Mouse (Mus musculus) CH12.LX (cell line): ENCODE measurements around the gene Frk. TPM values are rescaled to one million over a fixed set of nuclear protein-coding genes. Genes with fewer than 3 reads are reported as not detected.

ENCODE experiments used
- DNase-seq: peaks from one replicate; pipeline ENCODE4 v3.0.0-alpha.2; 2013; ENCODE audit errors: extremely low read depth
- H3K27ac ChIP-seq: 2 replicates; pipeline ENCODE4 v1.5.1; 2012; ENCODE audit warnings: low read depth, mild to moderate bottlenecking, control low read depth, moderate library complexity; ENCODE audit not compliant: insufficient read depth
- H3K27me3 ChIP-seq: replicated peaks from 2 replicates; pipeline ENCODE3; 2012; ENCODE audit warnings: inconsistent platforms
- H3K36me3 ChIP-seq, 2 experiments: replicated peaks in 1 of 2; 2 replicates each; pipeline versions ENCODE3 to v1.6.1; 2012; ENCODE audit warnings: inconsistent platforms in 1 of 2, low read length in 1 of 2, mild to moderate bottlenecking in 1 of 2, mixed read lengths in 1 of 2, moderate library complexity in 1 of 2; ENCODE audit not compliant: control insufficient read depth in 1 of 2, insufficient read depth in 1 of 2
- H3K4me1 ChIP-seq, 2 experiments: 2 replicates each; pipeline ENCODE4 v1.6.1; 2012; ENCODE audit warnings: inconsistent platforms in 1 of 2, moderate library complexity in 1 of 2; ENCODE audit not compliant: insufficient read depth in 2 of 2, control insufficient read depth in 1 of 2
- H3K4me2 ChIP-seq: 2 replicates; pipeline ENCODE4 v1.6.1; 2012; ENCODE audit warnings: low read depth, mild to moderate bottlenecking, control low read depth; ENCODE audit not compliant: poor library complexity, insufficient read depth, severe bottlenecking
- H3K4me3 ChIP-seq, 3 experiments: fragments of 150-350 bp in 1 of 3; sonication (generic) in 1 of 3; replicated peaks in 1 of 3; 2 replicates each; pipeline versions ENCODE3 to v1.5.1; 2011 to 2012; ENCODE audit warnings: low read depth in 2 of 3, low read length in 2 of 3, mild to moderate bottlenecking in 2 of 3, moderate library complexity in 2 of 3, control low read depth in 1 of 3, improper control_type of control experiment in 1 of 3, inconsistent platforms in 1 of 3, mixed read lengths in 1 of 3; ENCODE audit not compliant: poor library complexity in 1 of 3
- H3K79me2 ChIP-seq: replicated peaks from 2 replicates; pipeline ENCODE4 v1.6.1; 2012; ENCODE audit warnings: mild to moderate bottlenecking, moderate library complexity; ENCODE audit not compliant: control insufficient read depth, poor library complexity, insufficient read depth, severe bottlenecking; ENCODE audit errors: extremely low read depth
- H3K9ac ChIP-seq: 2 replicates; pipeline ENCODE4 v1.6.1; 2012; ENCODE audit warnings: low read depth, mild to moderate bottlenecking, control low read depth, moderate library complexity; ENCODE audit not compliant: insufficient read depth
- H3K9me3 ChIP-seq: replicated peaks from 2 replicates; pipeline ENCODE3; 2012; ENCODE audit warnings: low read length, inconsistent platforms, mixed read lengths
- BHLHE40 ChIP-seq: IDR thresholded peaks from 2 replicates; pipeline ENCODE4 v1.6.1; 2011; ENCODE audit warnings: mild to moderate bottlenecking, low read depth, low read length, improper control_type of control experiment
- CHD1 ChIP-seq: IDR thresholded peaks from 2 replicates; pipeline ENCODE4 v1.6.1; 2012; ENCODE audit warnings: low read depth, low read length, improper control_type of control experiment, inconsistent platforms
- ELF1 ChIP-seq: IDR thresholded peaks from 2 replicates; pipeline ENCODE4 v1.6.1; 2014; ENCODE audit warnings: low read depth, mild to moderate bottlenecking, inconsistent platforms, low read length, improper control_type of control experiment
- ETS1 ChIP-seq: conservative IDR thresholded peaks from 2 replicates; pipeline ENCODE4 v1.6.1; 2012; ENCODE audit warnings: low read depth, mild to moderate bottlenecking, inconsistent platforms, low read length, improper control_type of control experiment, moderate library complexity
- GABPA ChIP-seq: IDR thresholded peaks from 2 replicates; pipeline ENCODE4 v1.6.1; 2012; ENCODE audit warnings: low read depth, low read length, improper control_type of control experiment, inconsistent platforms; ENCODE audit not compliant: insufficient replicate concordance
- JUN ChIP-seq: IDR thresholded peaks from 2 replicates; pipeline ENCODE4 v1.6.1; 2011; ENCODE audit warnings: low read depth, mild to moderate bottlenecking, low read length, improper control_type of control experiment, moderate library complexity; ENCODE audit not compliant: insufficient read depth
- JUND ChIP-seq: conservative IDR thresholded peaks from 2 replicates; pipeline ENCODE4 v1.6.1; 2011; ENCODE audit warnings: low read depth, low read length, improper control_type of control experiment
- MAZ ChIP-seq: IDR thresholded peaks from 2 replicates; pipeline ENCODE4 v1.6.1; 2012; ENCODE audit warnings: low read depth, mild to moderate bottlenecking, inconsistent platforms, low read length, improper control_type of control experiment, moderate library complexity
- MXI1 ChIP-seq: IDR thresholded peaks from 2 replicates; pipeline ENCODE4 v1.6.1; 2011; ENCODE audit warnings: mild to moderate bottlenecking, low read depth, low read length, improper control_type of control experiment
- NELFE ChIP-seq: IDR thresholded peaks from 2 replicates; pipeline ENCODE4 v1.6.1; 2011; ENCODE audit warnings: low read depth, low read length, improper control_type of control experiment
- NRF1 ChIP-seq: IDR thresholded peaks from 2 replicates; pipeline ENCODE4 v1.6.1; 2014; ENCODE audit warnings: low read depth, mild to moderate bottlenecking, inconsistent platforms, low read length, improper control_type of control experiment, moderate library complexity
- PAX5 ChIP-seq: IDR thresholded peaks from 2 replicates; pipeline ENCODE4 v1.6.1; 2012; ENCODE audit warnings: low read length, inconsistent platforms, mixed read lengths
- POLR2A ChIP-seq: IDR thresholded peaks from 2 replicates; pipeline ENCODE4 v1.6.1; 2011; ENCODE audit warnings: low read depth, mild to moderate bottlenecking, improper control_type of control experiment, low read length
- POLR2AphosphoS2 ChIP-seq: IDR thresholded peaks from 2 replicates; pipeline ENCODE4 v1.6.1; 2011; ENCODE audit warnings: low read depth, low read length, improper control_type of control experiment
- RAD21 ChIP-seq: IDR thresholded peaks from 2 replicates; pipeline ENCODE4 v1.6.1; 2011; ENCODE audit warnings: low read depth, mild to moderate bottlenecking, low read length, improper control_type of control experiment, moderate library complexity
- RCOR1 ChIP-seq: conservative IDR thresholded peaks from 2 replicates; pipeline ENCODE4 v1.6.1; 2012; ENCODE audit warnings: low read depth, mild to moderate bottlenecking, inconsistent platforms, low read length, improper control_type of control experiment
- SIN3A ChIP-seq: IDR thresholded peaks from 2 replicates; pipeline ENCODE4 v1.6.1; 2012; ENCODE audit warnings: low read length, improper control_type of control experiment, inconsistent platforms
- SMC3 ChIP-seq: IDR thresholded peaks from 2 replicates; pipeline ENCODE4 v1.6.1; 2011; ENCODE audit warnings: low read depth, low read length, improper control_type of control experiment
- TBP ChIP-seq: conservative IDR thresholded peaks from 2 replicates; pipeline ENCODE4 v1.6.1; 2011; ENCODE audit warnings: low read depth, low read length, improper control_type of control experiment
- TCF12 ChIP-seq: IDR thresholded peaks from 2 replicates; pipeline ENCODE4 v1.6.1; 2014; ENCODE audit warnings: low read depth, mild to moderate bottlenecking, inconsistent platforms, low read length, improper control_type of control experiment
- UBTF ChIP-seq: IDR thresholded peaks from 2 replicates; pipeline ENCODE4 v1.6.1; 2012; ENCODE audit warnings: low read depth, mild to moderate bottlenecking, inconsistent platforms, low read length, improper control_type of control experiment, moderate library complexity
- USF2 ChIP-seq: conservative IDR thresholded peaks from 2 replicates; pipeline ENCODE4 v1.6.1; 2011; ENCODE audit warnings: low read depth, low read length, improper control_type of control experiment
- ZMIZ1 ChIP-seq: IDR thresholded peaks from 2 replicates; pipeline ENCODE4 v1.6.1; 2012; ENCODE audit warnings: low read depth, mild to moderate bottlenecking, inconsistent platforms, low read length, improper control_type of control experiment
- ZNF384 ChIP-seq: IDR thresholded peaks from 2 replicates; pipeline ENCODE4 v1.6.1; 2012; ENCODE audit warnings: low read depth, low read length, improper control_type of control experiment, inconsistent platforms
- dilution Hi-C: fragments of 300-500 bp; cut with MboI; formaldehyde crosslinking; loops from 2 replicates; pipeline ENCODE4 v1.14.3; 2020; ENCODE audit warnings: low sequenced_read_pairs; ENCODE audit not compliant: extremely low pct_unique_long_range_greater_than_20kb, extremely low pct_ligation_motif_present
- in situ Hi-C: fragments of 300-500 bp; cut with MboI; formaldehyde crosslinking; loops from 3 replicates; pipeline ENCODE4 v1.14.3; 2019; ENCODE audit warnings: low sequenced_read_pairs, low pct_ligation_motif_present, low pct_unique_long_range_greater_than_20kb, mixed read lengths
- polyA plus RNA-seq: library from polyadenylated mRNA; unstranded; fragments of >175 nt; gene quantifications from 2 replicates; pipeline ENCODE4 v1.2.1, GENCODE M21; 2012; ENCODE audit warnings: low read depth; ENCODE audit not compliant: insufficient read length
- total RNA-seq, 2 experiments: library from RNA; depleted of rRNA; stranded (reverse); fragments of 300-350 nt in 1 of 2; fragments of >200 nt in 1 of 2; gene quantifications; 2 replicates each; pipeline ENCODE4 v1.2.3; 2012 to 2014

Frk gene
- total and polyA plus RNA-seq, 3 experiments = not detected

DNA sequence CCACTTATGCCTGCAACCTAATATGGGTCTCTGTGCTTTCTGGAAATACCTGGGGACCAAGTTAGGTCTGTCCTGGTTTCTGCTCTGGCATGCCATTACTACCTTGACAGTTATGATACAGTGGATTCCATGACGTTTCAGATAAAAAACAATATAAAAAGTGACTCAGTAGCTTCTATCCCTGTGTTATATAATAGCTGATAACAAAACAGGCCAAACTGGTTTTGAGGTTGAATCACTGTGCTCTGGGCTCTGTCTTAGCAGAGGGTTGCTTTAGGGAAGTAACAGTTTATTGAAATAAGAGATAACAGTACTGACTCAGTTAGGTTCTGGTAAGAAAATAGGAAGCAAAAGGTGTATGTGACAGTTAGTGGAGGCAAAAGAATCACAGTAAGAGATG lies 25.4 kb downstream of the Frk start:
- H3K9ac ChIP-seq = no peak overlapping the region
- H3K4me2 ChIP-seq = no peak overlapping the region
- no peaks in the 10 kb centered on the region for H3K27me3 ChIP-seq
- no peaks in the 10 kb centered on the region for H3K4me1 ChIP-seq
- no peaks in the 10 kb centered on the region for H3K36me3 ChIP-seq
- in situ Hi-C loops = no loop called here
- H3K4me3 ChIP-seq = no peak overlapping the region
- dilution Hi-C loops = no loop called here
- DNase-seq = no peak
- no peaks in the 10 kb centered on the region for H3K9me3 ChIP-seq
- TF ChIP-seq USF2 = no peak
- TF ChIP-seq PAX5 = no peak
- TF ChIP-seq TCF12 = no peak
- TF ChIP-seq NELFE = no peak
- TF ChIP-seq POLR2A = no peak
- no peak for TF ChIP-seq TBP
- TF ChIP-seq RCOR1 = no peak
- no peak for TF ChIP-seq ZMIZ1
- no peak for TF ChIP-seq UBTF
- TF ChIP-seq MAZ = no peak
- TF ChIP-seq ZNF384 = no peak
- TF ChIP-seq, all 38 proteins: peak for 0
- no peaks in the 10 kb centered on the region for H3K79me2 ChIP-seq
- H3K27ac ChIP-seq = no peak overlapping the region

DNA sequence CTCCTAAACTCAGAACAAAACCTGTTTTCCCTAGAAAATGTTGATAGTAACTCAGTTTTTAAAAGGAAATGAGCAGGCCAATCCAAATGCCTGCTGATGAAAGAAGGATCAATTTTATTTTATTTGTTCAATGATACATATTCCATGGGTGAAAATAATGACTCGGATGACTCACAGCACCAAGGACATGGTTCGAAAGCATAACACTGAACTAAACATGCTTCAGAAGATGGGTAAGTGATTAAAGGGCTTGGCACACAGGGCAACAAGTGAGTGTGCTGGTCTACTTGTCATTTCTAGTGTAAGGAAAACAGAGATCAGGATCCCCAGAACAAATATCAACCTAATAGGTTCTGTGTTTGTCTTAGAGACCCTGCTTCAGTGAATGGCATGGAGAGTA lies 26.1 kb downstream of the Frk start:
- Histone ChIP-seq H3K9me3 (no peaks in the 10 kb centered on the region), H3K36me3 (no peaks in the 10 kb centered on the region), H3K9ac (no peak overlapping the region), H3K4me1 (no peaks in the 10 kb centered on the region), H3K79me2 (no peaks in the 10 kb centered on the region), H3K27me3 (no peaks in the 10 kb centered on the region), H3K4me2 (no peak overlapping the region), H3K4me3 (no peak overlapping the region), H3K27ac (no peak overlapping the region)
- in situ Hi-C loops (no loop called here), dilution Hi-C loops (no loop called here)
- no peak for TF ChIP-seq TBP
- no peak for TF ChIP-seq JUN
- no peak for TF ChIP-seq USF2
- TF ChIP-seq MAZ = no peak
- no peak for TF ChIP-seq NRF1
- TF ChIP-seq RAD21 = no peak
- no peak for TF ChIP-seq CHD1
- TF ChIP-seq JUND = no peak
- no peak for TF ChIP-seq ELF1
- TF ChIP-seq SIN3A = no peak
- TF ChIP-seq GABPA = no peak
- no peak for TF ChIP-seq SMC3
- TF ChIP-seq MXI1 = no peak
- TF ChIP-seq ETS1 = no peak
- TF ChIP-seq BHLHE40 = no peak
- TF ChIP-seq POLR2AphosphoS2 = no peak
- no peak for DNase-seq
